Mouse (Mus musculus) mammary gland, adult 2 months (tissue): ENCODE measurements around the gene Gxylt2. TPM values are rescaled to one million over a fixed set of nuclear protein-coding genes. Genes with fewer than 3 reads are reported as not detected.

Source experiments
- polyA plus RNA-seq: library from polyadenylated mRNA; depleted of rRNA; stranded (reverse); fragments of >200 nt; gene quantifications from 2 replicates; pipeline ENCODE4 v1.2.3, GENCODE M21; 2012; ENCODE audit warnings: low replicate concordance; rRNA removed

Gene Gxylt2
- 4.5 and 15.3 TPM in 2 replicates for polyA plus RNA-seq

DNA sequence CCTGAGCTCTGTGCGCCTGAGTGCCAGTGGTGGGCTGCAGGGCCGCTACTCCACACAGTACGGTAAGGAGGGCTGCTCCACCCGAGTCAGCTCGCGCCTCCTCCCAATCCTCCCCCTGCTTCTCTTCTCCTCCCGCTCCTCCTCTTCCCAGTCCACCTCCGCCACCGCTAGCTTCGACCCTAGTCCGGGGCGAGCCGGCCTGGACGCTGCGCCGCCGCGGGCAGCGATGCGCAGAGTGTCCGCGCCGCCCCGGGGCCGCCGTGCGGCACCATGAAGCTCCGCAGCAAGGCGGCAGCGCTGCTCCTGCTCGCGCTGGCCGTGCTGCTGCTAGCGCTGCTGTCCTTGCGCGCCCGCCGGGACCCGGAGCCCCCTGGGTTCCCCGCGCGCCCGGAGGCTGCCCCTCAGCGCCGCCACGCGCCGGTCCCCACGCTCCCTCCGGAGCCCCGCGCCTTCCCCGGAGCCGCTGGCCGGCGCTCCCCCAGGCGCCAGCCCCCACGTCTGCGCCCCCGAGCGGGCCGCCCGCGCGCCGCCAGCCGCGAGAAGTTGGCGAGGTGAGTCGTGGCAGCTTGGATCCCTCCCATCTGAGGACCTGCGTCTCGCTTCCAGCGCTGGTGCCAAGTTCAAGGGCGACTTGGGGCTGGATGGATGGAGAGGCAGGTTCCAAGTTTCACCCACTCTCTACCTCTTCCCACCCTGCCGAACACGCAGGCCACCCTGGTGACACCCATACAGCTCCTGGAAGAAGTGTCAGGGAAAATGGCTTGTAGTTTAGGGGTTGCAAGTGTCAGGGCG, at the start of gene Gxylt2:
Gxylt2 (plus strand) TSS at position 161 of the 792 bp plus-strand sequence.

DNA sequence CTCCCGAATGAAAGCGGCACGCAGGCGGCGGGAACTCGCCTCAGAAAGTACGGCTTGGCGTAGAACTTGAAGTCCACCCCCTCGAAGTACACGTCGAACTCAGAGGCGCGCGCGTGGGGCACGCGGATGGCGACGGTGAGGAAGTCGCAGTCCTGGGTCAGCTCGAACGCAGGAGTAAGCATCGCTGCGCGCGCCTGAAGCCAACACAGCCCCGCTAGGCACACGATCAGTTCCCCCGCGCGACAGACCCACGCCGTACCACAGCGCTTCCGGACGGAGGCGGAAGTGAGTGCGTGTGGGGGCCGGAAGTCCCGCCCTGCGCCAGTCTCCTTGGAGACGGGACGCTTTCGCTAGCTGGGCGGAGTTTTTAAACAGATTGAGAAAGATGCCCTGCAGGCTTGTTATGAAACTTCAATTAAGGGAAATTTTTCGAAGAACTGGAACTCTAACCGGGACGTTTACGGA, 33.6 kb upstream of the Gxylt2 start, which contains the start of gene Shq1:
Shq1 (minus strand) TSS at position 278 of the 465 bp plus-strand sequence.

GRCm38 (mm10) chr6:100833355-100833754, 128.8 kb downstream of the Gxylt2 start, which contains the start of gene Ppp4r2:
Gene Ppp4r2, plus strand, starts transcription at chr6:100833622.

Other genes with a start within 250 kb of the Gxylt2 start
- 2.8 and 3.3 TPM in 2 replicates for gene Shq1, start 33.6 kb upstream of the Gxylt2 start, polyA plus RNA-seq
- 10.1 and 11.8 TPM in 2 replicates for gene Ppp4r2, start 128.9 kb downstream of the Gxylt2 start, polyA plus RNA-seq